Mouse (Mus musculus) heart, postnatal 0 days (tissue): Measurements from ENCODE around the gene Gm11492.

Experiments used
- CTCF ChIP-seq: IDR thresholded peaks from 2 replicates; pipeline ENCODE4 v1.5.1; 2016; ENCODE audit warnings: antibody characterized with exemption, control low read depth, low read depth
- EP300 ChIP-seq: IDR thresholded peaks from 2 replicates; pipeline ENCODE4 v1.6.1; 2016; ENCODE audit warnings: antibody characterized with exemption, low read depth

- TF ChIP-seq CTCF = no peak
- no peak for TF ChIP-seq EP300
These were observed 17.0 kb downstream of the Gm11492 start for GRCm38 (mm10) chr11:87583291-87584034.
